Mouse (Mus musculus): Measurements from ENCODE around the gene Dock10.
A peak's percentile ranks its signal among the peaks of the same experiment; 100 is the strongest.

Gene Dock10

GRCm38 (mm10) chr1:80606131-80606754 is 152.1 kb downstream of the Dock10 start:
- no peak for DNase-seq

- no peak for DNase-seq
Observed at GRCm38 (mm10) chr1:80604332-80604731, 154.0 kb downstream of the Dock10 start.

GRCm38 (mm10) chr1:80603081-80603480 is 155.2 kb downstream of the Dock10 start:
- no peak for DNase-seq

DNA sequence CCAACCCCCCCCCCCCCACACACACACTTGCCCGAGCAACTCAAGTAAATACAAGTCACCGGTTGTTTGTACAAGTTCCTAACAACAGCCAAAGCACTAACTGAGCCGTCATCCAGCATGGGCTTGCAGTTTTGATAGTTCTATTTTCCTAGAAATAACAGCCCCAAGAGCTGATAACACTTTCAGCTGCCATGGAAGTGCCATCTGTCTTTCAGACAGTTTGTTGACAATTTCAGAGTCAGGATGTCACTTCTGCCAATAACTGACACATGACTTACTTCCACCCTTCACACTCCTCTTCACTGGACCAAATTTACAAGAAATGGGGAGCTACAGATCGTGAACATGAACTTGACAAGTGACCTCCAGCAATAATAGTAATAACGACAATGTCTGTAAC is 175.0 kb downstream of the Dock10 start:
- DNase-seq: no peak

- DNase-seq: no peak
Observed at GRCm38 (mm10) chr1:80582186-80582585, 176.1 kb downstream of the Dock10 start.

GRCm38 (mm10) chr1:80576898-80577297 is 181.4 kb downstream of the Dock10 start:
- DNase-seq: peak; percentile 33 to 35

- DNase-seq: no peak
Observed at GRCm38 (mm10) chr1:80556446-80556845, 201.9 kb downstream of the Dock10 start.

GRCm38 (mm10) chr1:80541522-80541921 is 216.8 kb downstream of the Dock10 start:
- no peak for DNase-seq

DNA sequence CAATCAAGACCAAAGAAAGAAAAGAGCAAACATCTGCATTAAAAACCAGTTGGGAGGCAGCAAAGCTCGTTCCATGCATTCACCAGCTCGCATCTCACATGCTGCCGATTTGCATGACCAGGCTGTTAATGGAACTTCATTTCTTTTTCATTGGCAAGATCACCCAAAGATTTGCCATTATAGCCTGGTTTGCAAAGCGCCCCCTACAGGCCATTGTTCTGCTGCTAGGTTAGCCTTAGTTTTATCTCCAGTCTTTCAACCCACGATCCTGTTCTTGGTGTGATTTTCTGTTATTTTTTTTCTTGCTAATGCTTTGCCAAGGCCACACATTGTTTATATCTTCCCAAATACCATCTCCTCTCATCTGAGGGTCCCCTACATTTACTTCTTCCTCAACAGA is 236.1 kb downstream of the Dock10 start:
- peak; percentile 22 to 29 for DNase-seq

DNA sequence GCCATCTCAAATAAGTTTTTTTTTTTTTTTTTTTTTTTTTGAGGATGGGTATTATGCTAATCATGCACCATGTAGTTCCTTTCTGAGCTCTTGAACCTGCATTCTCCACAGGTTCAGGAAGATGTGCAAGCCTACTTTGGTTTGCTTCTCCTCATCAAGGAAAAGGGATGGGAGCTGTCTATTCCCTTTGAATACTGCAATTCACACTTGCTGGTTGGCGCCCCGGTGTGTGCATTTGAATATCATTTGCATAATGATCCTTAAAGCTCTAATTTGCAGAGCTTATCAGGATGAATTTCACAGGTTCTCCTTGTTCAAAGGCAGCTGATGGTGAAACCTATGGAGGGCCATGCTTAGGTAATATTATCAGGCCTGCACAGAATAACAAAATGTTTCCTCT is 237.9 kb downstream of the Dock10 start:
- no peak for DNase-seq

- DNase-seq: no peak
Observed at GRCm38 (mm10) chr1:80519893-80520292, 238.4 kb downstream of the Dock10 start.

DNA sequence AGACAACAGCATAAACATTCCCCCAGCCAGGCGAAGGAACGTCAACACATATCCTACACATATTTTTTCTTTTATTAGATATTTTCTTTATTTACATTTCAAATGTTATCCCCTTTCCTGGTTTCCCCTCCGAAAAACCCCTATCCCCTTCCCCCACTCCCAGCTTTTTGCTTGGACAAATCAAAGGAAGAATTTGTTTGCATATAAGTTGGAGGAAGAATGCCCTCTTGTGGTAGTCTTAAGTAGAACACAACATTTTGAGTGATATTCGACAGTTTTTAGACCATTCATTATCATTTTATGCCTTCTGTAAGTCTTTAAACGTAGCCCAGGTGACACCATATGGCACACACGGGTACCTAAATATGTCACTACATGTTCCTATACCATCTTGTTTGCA is 242.5 kb downstream of the Dock10 start:
- peak; percentile 20 to 58 for DNase-seq

DNA sequence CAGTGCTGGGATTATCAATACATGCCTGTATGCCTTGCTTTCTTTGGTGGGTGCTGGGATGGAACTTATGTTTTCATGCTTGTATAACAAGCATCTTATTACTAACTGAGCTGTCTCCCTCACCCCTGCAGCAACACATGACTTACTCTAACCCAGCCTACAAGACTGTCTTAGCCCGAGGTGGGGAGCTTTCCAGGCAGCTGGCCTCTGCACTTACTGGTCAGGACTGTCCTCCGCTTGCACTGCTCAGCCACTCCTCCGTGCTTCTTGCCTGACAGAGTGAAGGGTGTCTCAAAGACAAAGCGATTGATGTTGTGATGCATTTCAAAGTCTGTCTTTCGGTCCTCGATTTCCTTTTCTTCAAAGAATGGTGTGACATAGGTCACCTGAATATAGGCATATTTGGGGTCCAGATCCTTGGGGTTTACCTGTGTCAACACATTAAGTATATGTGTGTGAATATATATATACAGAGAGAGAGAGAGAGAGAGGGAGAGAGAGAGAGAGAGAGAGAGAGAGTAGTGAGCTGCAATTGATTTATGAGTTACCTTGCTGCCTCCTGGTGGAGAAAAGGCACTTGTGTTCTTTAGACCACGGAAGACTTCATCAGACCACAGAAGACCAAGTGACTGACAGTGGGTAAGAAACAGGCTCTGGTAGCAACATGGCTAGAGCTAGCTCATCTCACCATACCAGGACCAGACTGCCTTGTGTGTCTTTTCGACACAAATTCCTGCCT is 245.9 kb downstream of the Dock10 start:
- DNase-seq: peak; percentile 22 to 42

DNA sequence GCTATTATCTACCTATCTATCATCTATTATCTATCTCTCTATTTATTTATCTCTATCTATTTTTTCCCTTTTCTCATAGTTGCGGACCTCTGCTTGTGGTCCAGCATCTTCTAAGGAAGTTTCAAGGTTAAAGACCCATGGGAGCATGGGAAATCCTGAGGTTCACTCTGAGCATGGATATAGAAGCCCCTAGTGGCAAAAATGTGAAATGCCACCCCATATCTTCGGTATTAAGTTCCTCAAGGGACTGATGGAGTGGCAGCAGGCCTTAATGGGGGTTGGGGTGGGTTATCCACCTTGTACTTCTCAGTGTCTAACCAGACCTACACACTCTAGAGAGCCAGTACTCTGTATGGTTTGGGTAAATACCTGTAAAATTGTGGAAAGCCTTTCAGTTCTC is 253.6 kb downstream of the Dock10 start:
- peak in 1 of 2 experiments; percentile 30 for DNase-seq

DNA sequence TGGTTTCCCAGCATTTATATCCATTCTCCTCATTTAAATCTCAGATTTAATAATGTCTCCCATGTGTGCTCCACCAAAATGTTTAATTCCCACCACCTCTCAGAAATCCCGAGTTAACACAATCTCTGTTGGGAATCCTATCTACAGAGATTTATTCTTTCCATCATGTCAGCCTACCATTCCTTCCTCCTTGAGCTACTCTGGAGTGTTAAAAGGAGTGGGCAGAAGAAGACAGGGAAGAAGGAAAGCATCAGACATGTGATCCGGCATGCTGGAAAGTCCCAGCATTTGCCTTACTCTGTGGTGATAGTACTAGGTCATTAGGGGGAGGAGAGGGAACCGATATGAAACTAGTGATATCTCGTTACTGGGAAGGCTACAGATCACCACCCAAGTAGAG is 254.2 kb downstream of the Dock10 start:
- no peak for DNase-seq

DNA sequence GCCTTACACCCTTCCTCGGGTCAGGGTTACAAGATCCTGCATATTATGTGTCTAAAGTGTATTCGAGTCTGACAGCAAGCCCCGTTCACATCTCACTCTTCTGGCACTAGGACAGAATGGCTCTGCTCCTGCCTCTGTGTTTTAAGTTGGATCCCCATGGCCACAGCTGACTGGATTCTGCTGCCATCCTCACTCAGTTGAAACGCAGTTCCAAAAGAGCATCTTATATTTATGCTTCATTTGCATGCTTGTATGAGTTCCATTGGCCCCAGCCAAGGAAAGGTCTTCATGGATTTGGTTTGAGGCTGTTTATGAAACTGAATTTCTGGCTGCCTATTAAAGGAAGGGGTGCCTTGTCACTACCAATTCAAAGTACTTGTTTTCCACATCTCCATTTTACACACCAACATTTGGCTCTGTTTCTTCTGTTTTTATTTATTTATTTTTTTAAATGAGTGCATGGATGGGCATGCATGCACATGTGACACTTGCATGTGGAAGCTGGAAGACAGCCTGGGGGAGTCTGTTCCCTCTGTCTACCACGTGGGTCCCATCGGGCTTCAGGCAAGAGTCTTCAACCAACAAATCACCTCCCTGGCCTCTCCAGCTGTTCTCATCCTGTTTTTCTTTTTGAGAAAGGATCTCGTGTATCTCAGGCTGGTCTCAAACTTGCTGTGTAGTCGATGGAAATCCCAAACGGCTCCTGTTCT is 255.7 kb downstream of the Dock10 start:
- no peak for DNase-seq

GRCm38 (mm10) chr1:80499264-80499663 is 259.1 kb downstream of the Dock10 start:
- DNase-seq: no peak

GRCm38 (mm10) chr1:80496360-80496759 is 262.0 kb downstream of the Dock10 start:
- no peak for DNase-seq

DNA sequence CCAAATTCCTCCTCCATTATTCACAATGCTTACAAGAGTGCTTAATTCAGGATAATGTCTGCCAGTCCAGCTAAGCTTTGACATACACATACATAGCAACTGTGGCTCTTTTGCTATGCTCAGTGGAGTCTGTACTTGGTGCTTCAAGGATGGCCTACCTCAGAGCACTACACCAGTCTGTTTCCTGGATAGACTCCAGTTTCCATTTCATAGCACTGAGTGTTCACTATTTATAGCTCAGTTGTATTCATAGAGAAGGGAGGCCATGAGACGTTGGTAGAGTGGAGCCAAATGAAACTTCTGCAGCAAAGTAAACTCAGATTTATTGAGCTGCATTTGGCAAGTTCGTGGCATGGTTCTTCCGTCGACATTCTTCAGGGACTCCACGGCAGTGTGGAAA is 274.9 kb downstream of the Dock10 start:
- DNase-seq: no peak

- no peak for DNase-seq
Observed at GRCm38 (mm10) chr1:80474942-80475341, 283.4 kb downstream of the Dock10 start.

DNA sequence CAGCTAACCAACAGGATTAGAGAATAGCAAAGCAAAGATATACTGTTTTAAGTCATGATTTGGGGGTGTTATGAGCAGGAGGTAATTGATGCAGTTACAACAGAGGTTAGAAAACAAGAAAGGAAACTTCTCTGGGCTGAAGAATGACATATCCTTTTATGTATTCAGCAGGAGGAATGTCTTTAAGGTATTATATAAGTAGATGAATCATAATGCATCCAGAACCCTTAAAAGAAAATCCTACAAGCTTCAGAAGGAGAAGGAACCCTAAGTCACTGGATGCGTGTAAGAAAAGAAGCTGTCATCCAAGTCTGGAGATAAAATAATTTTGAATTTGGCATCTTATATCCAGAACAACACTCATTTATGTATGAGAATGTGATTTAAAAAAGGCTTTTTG is 285.9 kb downstream of the Dock10 start:
- no peak for DNase-seq

DNA sequence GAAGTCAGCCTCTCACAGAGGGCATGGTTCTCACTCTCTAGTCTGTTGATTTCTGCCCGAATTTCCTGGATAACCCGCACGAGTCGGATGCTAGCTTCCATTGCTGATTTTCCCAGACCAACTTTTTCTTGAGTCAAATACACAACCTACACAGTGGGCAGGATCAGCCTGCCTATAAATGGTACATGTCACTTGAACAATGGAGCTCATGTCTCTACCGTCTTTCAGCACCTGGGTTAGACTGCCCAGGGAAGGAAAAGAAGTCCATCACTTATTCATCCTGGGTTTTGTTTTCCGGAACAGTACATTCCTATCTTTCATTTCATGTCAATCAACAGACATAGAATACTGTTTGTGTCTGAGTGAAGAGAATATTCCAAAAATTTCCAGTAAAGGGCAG is 297.0 kb downstream of the Dock10 start, which contains the start of gene Gm45261:
TSS of gene Gm45261 (minus strand) at position 101 of the 400 bp plus-strand sequence.
- DNase-seq: no peak

DNA sequence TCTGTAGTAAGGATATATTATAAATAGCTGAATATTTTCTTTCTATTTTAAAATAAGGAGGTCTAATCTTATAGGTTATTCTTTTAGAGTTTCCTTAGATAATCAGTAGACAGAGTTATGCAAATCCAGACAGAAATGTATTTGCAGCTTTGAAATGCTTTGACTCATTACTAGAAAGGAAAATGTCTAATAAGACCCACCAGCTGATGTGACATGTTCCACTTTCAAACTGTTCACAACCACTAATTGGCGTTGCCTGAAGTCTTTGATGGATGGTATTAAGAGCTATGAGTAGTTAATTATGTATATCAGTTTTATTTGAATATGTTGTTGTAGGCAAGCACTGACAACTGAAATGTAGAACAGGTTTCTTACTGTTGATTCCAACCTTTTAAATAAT is 298.4 kb downstream of the Dock10 start:
- no peak for DNase-seq

DNA sequence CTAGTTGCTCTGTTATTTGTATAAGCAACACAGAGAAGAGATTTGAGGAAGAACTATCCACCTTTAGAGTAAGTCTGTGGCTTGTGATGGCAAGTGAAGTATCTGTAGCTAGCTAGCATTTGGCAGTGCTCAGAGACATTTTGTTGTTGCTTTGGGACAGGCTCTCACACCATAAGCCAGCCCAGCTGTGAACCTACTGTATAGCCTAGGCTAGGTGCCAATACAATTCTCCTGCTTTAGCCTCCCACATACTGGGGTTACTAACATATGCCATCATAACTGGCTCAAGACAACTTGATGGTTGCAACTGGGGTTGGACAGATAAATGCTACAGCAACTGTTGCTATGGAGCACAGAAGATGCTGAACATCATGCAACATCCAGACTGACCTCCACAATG is 298.9 kb downstream of the Dock10 start:
- no peak for DNase-seq
